Mouse (Mus musculus): ENCODE measurements at regions not wholly inside any gene's neighbourhood (a gene's known extent, or its start where the extent isn't known, plus 50 kb on each side); places are given as distances from the start of the nearest gene placed in this dataset.
"Not testable (repeated sequence)": the region's sequence is repeated elsewhere in the genome, so short reads cannot be mapped to it uniquely, and the experiment has no call there.

DNA sequence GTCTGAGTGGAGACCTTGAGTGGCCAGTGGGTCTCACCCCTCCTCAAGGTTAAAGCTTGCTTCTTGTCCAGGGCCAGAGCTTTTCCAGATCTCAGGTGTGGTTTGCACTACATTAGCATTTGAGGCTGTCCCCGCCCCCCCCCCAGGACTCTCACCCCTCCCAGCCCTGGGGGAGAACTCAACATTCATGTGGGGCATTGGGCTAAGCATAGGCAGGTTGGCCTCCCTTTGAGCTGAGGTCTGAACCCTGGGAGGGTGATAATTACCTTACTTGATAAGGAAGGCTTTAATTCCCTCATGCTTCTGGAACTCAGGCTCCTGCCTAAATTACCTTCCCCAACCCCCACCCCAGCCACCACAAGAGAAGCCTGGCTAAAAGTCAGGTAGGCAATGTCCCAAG, 78.9 kb upstream of the Gm21863 start:
- DNase-seq (ENCODE audit: low spot score); H3K4me3 ChIP-seq; H3K27me3 ChIP-seq (replicated peaks; ENCODE audit: low read depth, poor library complexity, severe bottlenecking); H3K4me1 ChIP-seq; H3K27ac ChIP-seq (replicated peaks); H3K36me3 ChIP-seq (replicated peaks): not testable (repeated sequence)
- peaks cover 38% of the 10 kb centered on the region for H3K9me3 ChIP-seq
- WGBS, result 91% methylated on average over 1 of the region's 1 CpGs

DNA sequence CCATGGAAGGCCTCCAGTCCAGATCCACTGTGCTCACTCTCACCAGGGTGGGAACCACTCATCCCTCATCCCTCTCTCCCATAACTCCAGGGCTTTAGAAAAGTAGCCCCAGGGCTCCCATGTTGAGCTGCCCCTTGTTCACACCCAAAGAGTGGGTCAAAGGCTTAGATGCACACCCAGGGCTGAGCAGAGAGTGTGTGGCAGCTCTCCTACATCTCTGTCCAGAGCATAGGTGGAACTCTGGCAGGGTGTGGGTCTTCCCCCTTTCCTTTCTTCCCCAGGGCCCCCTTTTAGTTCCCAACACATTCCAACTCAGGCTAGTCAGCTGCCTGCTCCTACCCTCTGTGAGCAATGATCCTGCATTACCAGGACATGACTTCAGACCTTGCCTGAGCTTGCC, 78.1 kb upstream of the Gm21863 start:
- H3K4me3 ChIP-seq, result no peak overlapping the region
- peaks cover 32% of the 10 kb centered on the region for H3K9me3 ChIP-seq
- no peak for DNase-seq (ENCODE audit: low spot score)
- no peak overlapping the region for H3K27ac ChIP-seq (replicated peaks)
- no peaks in the 10 kb centered on the region for H3K27me3 ChIP-seq (replicated peaks; ENCODE audit: low read depth, poor library complexity, severe bottlenecking)
- no peaks in the 10 kb centered on the region for H3K4me1 ChIP-seq
- H3K36me3 ChIP-seq (replicated peaks), result no peaks in the 10 kb centered on the region

DNA sequence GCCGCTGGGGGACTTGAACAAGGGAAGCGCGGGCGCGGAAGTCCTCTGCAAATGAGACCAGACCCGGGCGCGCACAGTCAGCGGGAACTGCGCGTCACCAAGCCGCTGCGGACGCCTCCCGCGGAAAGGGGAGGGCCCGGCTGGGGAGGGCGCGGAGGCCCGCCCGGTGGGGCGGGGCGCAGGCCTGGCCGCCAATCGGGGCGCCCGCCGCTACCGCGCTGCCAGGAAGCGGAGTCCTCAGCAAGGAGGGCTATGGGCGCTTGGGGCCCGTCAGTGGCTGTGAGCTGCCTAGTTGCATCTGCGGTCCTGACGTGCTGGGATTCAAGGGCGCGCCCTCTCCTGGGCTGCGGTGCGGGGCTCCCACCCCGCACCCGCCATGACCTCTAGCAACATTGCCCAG, 71.9 kb upstream of the Gm21863 start:
- H3K27me3 ChIP-seq (replicated peaks; ENCODE audit: low read depth, poor library complexity, severe bottlenecking), result no peaks in the 10 kb centered on the region
- H3K9me3 ChIP-seq, result peaks cover 33% of the 10 kb centered on the region
- H3K27ac ChIP-seq (replicated peaks), result no peak overlapping the region
- 0 out of 2 replicates have a peak overlapping the region, but pooled peaks have one; percentile 11 for H3K4me3 ChIP-seq
- no peaks in the 10 kb centered on the region for H3K36me3 ChIP-seq (replicated peaks)
- no peak for DNase-seq (ENCODE audit: low spot score)
- 14% methylated on average over 39 of the region's 41 CpGs for WGBS
- H3K4me1 ChIP-seq, result no peaks in the 10 kb centered on the region
